Mouse (Mus musculus) hindlimb bud, embryonic 11.5 days (tissue): ENCODE measurements around the gene Xpnpep2.

Experiments
- DNase-seq: peaks from one replicate; pipeline ENCODE4 v3.0.0-alpha.2; 2012; ENCODE audit warnings: low read depth, low spot score; ENCODE audit errors: extremely low spot score

Xpnpep2 gene

DNA sequence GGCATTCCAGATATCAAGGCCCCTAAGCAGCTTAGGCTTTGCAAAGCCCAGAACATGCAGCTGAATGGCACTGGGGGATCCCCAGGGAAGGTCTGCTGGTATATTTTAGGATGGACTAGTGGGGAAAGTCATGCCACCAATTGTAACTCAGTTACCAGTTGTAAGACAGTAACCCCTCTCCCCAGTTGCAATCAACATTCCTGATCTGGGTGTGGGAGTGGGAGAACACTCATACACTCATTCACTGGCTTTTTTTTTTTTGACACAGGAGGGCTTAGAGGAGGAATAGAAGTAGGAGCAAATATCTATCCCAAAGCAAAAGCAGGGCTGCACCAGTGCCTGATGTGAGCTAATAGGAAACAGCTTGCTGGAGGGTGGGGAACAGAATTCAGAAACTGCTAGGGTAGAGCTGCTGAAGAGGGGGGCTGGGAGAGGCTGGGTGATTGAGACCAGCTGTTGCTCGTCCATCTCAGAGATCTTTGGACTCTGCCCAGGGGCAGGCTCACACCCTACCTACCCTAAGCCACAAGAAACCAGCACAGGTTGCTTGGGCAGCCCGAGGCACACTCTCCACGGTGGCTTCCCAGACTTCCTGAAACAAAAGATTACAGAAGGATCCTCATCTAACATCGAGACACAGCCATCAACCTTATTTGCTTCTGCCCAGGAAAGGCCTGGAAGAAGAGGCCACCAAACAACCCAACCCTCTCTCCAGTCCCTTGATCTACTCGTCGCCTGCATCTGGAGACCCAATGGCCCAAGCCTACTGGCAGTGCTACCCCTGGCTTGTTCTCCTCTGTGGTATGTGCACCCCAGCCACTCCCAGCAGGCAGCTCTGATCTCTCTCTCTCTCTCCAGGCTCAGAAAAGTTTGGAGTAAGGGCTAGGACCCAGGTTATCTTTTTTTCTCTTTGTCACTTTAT is at the start of gene Xpnpep2:
TSS of gene Xpnpep2 (plus strand) at position 332 of the 922 bp plus-strand sequence.
- peak; percentile 14 for DNase-seq

- no peak for DNase-seq
Measured at GRCm38 (mm10) chrX:48062481-48062880, 46.0 kb upstream of the Xpnpep2 start.

GRCm38 (mm10) chrX:48064166-48064853 is 44.2 kb upstream of the Xpnpep2 start:
- no peak for DNase-seq

DNA sequence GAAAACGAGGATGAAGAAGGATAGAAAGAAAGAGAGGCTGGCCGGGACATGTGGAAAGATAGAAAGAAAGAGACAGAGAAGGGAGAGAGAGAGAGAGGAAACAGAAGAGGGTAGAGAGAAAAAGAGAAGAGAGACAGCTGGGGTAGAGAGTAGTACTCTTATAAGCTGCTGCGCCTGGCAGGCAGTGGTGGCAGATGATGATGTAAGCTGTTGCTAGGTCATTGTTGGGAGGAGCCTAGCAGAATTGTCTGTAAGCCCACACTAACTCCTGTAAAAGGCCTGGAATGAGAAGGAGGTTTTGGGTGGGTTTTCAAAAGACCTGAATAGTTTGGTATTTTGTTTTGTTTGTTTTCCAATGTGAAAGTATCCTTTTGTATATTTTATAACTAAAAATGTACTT is 41.6 kb upstream of the Xpnpep2 start:
- no peak for DNase-seq

DNA sequence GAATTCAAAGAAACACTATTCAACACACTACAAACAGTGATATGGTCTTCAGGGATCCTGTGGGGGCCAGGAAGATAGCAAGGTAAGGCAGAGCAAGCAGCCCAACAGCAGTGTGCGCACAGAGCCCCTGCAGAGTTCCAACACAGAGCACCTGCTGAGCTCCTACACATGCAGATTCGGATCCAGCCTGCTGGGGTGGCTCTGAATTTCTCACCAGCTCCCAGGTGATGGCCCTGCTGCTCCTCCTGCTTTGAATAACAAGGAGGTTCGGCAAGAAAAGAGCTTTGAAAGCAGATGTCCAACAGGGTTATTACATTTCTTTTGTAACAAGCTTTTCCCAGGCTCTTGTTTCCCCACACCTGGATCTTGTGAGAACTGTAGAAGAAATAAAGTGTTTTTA is 36.6 kb upstream of the Xpnpep2 start:
- no peak for DNase-seq

GRCm38 (mm10) chrX:48072401-48072800 is 36.1 kb upstream of the Xpnpep2 start:
- no peak for DNase-seq

- DNase-seq, result no peak
Measured at GRCm38 (mm10) chrX:48074691-48075090, 33.8 kb upstream of the Xpnpep2 start.

GRCm38 (mm10) chrX:48076806-48077425 is 31.6 kb upstream of the Xpnpep2 start:
- no peak for DNase-seq

DNA sequence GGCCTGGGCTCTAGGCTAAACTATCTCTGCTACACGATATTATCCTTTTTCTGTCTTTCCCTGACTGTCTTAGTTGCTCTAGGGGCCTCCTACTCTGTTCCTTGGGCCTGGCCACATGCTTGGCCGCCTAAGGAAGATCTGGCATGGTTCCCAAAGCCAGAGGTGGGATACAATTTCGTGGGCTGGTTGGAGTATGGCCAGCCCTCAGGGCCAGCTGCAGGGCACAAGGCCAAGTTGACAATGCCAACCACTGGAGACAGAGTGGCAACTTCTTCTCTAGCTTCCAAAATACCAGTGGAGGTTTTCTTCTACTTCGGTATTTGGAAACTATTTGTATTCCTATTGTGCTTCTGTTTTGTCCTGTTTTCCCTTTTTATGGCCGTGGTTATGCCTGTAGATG is 26.2 kb upstream of the Xpnpep2 start:
- no peak for DNase-seq

- DNase-seq, result no peak
Measured at GRCm38 (mm10) chrX:48092129-48092528, 16.4 kb upstream of the Xpnpep2 start.

- DNase-seq, result no peak
Measured at GRCm38 (mm10) chrX:48093555-48093954, 15.0 kb upstream of the Xpnpep2 start.

GRCm38 (mm10) chrX:48094658-48095057 is 13.9 kb upstream of the Xpnpep2 start:
- DNase-seq, result no peak

- no peak for DNase-seq
Measured at GRCm38 (mm10) chrX:48096580-48096979, 11.9 kb upstream of the Xpnpep2 start.

- no peak for DNase-seq
Measured at GRCm38 (mm10) chrX:48098470-48099129, 9.9 kb upstream of the Xpnpep2 start.

- no peak for DNase-seq
Measured at GRCm38 (mm10) chrX:48099871-48100270, 8.7 kb upstream of the Xpnpep2 start.

DNA sequence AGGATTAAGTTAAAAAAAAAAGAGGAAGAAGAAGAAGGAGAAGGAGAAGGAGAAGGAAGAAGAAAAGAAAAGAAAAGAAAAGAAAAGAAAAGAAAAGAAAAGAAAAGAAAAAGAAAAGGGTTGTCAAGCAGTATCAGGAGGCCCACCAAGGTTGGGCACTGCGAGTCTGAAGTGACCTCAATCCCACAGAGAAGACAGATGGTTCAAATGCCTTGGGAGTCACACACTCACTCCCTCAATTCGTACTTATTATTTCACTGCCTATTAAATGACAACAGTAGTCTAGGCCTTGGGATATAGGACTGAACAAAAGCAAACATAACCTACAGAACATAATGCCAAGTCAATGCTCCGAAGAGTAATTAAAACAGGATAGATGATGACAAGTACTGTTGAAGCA is 5.3 kb upstream of the Xpnpep2 start:
- DNase-seq, result no peak

- DNase-seq, result no peak
Measured at GRCm38 (mm10) chrX:48104736-48105441, 3.6 kb upstream of the Xpnpep2 start.

DNA sequence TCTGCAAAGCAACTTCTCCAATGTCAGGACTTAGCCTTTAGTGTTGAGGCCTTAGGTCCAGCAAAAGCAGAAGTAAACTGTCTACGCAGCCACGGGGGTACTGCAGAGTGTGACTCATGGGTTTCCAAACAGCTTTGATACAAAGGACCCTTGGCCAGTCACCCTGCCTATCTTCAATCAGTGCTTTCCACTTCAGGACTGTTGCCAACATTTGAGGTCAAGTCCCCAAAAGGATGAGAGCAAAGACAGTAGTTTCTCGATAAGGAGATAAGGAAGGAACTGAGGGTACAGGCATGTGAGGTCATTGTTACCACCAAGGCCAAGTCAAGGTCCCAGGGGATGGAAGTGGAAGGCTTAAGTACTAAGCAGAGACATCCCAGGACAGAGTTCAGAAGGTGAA is 2.3 kb upstream of the Xpnpep2 start:
- no peak for DNase-seq

DNA sequence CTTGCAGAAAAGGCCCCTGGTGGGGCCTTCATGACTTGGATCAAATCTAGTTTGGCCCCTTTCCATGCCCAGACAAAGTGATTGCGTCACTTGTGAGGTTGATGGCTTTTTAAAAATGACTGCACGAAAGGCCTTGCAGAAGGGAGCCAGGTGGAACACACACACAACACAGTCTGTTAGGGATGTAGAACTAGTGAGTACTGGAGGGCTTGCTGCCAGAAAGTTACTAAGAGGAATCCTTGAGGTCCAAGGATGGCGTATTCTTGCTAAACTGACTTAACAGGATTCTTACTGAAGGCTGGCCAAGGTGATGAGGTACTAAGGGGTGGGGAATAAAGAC is 761 bp downstream of the Xpnpep2 start:
- no peak for DNase-seq

DNA sequence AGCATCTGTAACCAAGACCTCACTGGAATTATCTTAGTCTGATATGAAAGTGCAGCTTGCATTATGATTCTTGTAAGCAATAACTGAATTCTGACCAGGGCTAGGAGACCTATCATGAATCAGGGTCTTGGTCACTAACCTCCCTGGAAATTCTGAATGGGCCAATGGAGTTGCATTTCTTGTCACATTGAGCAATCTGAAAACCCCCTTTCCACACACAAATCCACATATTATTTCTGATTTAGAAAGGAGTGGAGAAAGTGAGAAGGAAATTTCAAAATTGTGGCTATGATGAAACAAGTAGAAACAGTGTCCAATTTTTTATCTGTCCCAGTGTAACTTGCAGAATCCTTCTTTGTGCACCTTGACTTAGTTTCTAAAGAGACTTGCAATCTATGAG is 10.8 kb downstream of the Xpnpep2 start:
- no peak for DNase-seq
